Mouse (Mus musculus): ENCODE results near the gene Dgke. TPM values are rescaled to one million over a fixed set of nuclear protein-coding genes. Genes with fewer than 3 reads are reported as not detected.

Gene Dgke
- polyA plus RNA-seq, 1 experiment from 2014 or later: 5.5 TPM

DNA sequence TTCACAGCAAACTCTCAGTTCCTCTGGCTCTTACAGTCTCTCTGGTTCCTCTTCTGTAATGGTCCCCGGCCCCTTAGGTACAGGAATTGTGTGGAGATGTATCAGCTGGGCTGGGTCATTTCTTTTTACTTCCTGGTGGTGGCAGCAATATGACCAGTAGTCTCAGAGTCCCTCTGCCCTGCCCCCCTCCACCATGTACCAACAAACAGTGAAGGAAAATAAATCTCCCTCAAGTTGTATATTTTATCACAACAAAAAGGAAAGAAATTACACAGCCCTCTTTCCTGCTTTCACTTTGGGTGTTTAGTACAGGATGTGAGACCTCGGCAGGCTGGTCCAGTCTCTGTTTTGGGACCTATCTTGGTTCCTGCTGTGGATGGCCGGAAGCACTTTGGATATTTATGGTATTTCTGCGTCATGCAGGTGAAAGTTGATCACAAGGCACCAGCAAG lies 9.7 kb upstream of the Dgke start:
- Histone ChIP-seq H3K27me3 (ENCODE audit: insufficient read depth, low read length) (no peaks in the 10 kb centered on the region), H3K27ac (ENCODE audit: low read depth) (no peak overlapping the region), H3K4me1 (ENCODE audit: insufficient read depth) (no peaks in the 10 kb centered on the region), H3K4me2 (no peak overlapping the region), H3K4me3 (ENCODE audit: low read depth, low read length) (no peak overlapping the region), H3K36me3 (ENCODE audit: insufficient read depth) (no peaks in the 10 kb centered on the region), H3K9ac (no peak overlapping the region), H3K9me3 (ENCODE audit: low read depth, low read length) (no peaks in the 10 kb centered on the region)
- peak; percentile 22 for DNase-seq
- WGBS: 53% methylated on average over 4 of the region's 4 CpGs
- peak; percentile 7; the same call in 1 of the 2 replicates for TF ChIP-seq CTCF (IDR thresholded peaks at IDR 0.05; ENCODE audit: low read depth)
- ATAC-seq (ENCODE audit: insufficient read depth): no peak

- TF ChIP-seq CTCF (IDR thresholded peaks at IDR 0.05; ENCODE audit: low read depth): no peak
- Histone ChIP-seq H3K4me3 (ENCODE audit: low read depth, low read length) (no peak overlapping the region), H3K36me3 (ENCODE audit: insufficient read depth) (no peaks in the 10 kb centered on the region), H3K27me3 (ENCODE audit: insufficient read depth, low read length) (no peaks in the 10 kb centered on the region), H3K4me1 (ENCODE audit: insufficient read depth) (no peaks in the 10 kb centered on the region), H3K27ac (ENCODE audit: low read depth) (no peak overlapping the region), H3K9me3 (ENCODE audit: low read depth, low read length) (no peaks in the 10 kb centered on the region), H3K9ac (no peak overlapping the region), H3K4me2 (no peak overlapping the region)
- ATAC-seq (ENCODE audit: insufficient read depth) (no peak), DNase-seq (no peak)
- WGBS: 70% methylated on average over 19 of the region's 19 CpGs
Observed at GRCm38 (mm10) chr11:89074783-89075413, 8.2 kb upstream of the Dgke start.

DNA sequence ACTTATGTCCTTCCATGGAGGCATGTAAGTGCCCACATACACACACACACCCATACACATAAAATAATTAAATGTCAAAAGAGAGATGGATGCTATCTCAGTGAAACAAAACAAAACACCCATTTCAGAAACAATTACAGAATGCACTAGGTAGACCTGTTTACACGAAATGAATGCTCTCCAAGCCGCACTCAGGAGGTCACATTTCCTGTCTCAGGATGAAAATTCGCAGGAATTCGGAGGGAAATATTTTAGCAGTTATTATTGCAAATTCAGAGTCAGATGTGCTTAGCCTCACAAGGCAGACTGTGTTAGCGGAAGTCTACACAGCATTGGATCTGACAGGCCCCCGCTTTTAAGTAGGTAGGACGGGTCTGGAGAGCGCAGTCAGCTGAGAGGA lies 6.9 kb upstream of the Dgke start, which contains the start of gene Gm525:
Gene Gm525, plus strand, starts transcription at position 301 of the 400 bp plus-strand sequence.
- no peak for ATAC-seq (ENCODE audit: insufficient read depth)
- no peaks in the 10 kb centered on the region for H3K36me3 ChIP-seq (ENCODE audit: insufficient read depth)
- no peaks in the 10 kb centered on the region for H3K4me1 ChIP-seq (ENCODE audit: insufficient read depth)
- no peaks in the 10 kb centered on the region for H3K9me3 ChIP-seq (ENCODE audit: low read depth, low read length)
- H3K9ac ChIP-seq: no peak within 1 kb of the TSS
- 71% methylated on average over 8 of the region's 8 CpGs for WGBS
- H3K4me2 ChIP-seq: no peak within 1 kb of the TSS
- no peak for DNase-seq
- no peak for TF ChIP-seq CTCF (IDR thresholded peaks at IDR 0.05; ENCODE audit: low read depth)
- H3K4me3 ChIP-seq (ENCODE audit: low read depth, low read length): no peak within 1 kb of the TSS
- H3K27ac ChIP-seq (ENCODE audit: low read depth): no peak within 1 kb of the TSS
- no peaks in the 10 kb centered on the region for H3K27me3 ChIP-seq (ENCODE audit: insufficient read depth, low read length)

DNA sequence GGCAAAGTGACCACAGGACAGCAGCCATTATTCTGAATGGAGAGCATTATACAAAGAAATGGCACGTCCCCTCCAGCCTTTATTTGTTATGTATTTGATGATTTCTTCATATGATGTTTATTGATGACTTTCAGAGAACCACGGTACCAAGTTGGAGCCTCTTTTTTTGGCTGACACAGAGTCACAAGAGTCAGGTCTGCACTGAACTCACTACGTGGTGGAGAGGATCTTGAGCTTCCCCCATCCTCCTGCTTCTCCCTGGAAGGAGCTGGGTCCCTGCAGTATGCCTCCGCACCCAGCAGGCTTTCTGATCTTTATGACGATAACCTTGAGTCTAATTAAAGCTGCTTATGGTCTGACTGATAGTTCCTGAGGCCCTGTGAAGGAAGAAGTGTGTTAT lies 4.9 kb upstream of the Dgke start:
- DNase-seq (no peak), ATAC-seq (ENCODE audit: insufficient read depth) (no peak)
- TF ChIP-seq CTCF (IDR thresholded peaks at IDR 0.05; ENCODE audit: low read depth): no peak
- no peaks in the 10 kb centered on the region for H3K9me3 ChIP-seq (ENCODE audit: low read depth, low read length)
- H3K27me3 ChIP-seq (ENCODE audit: insufficient read depth, low read length): no peaks in the 10 kb centered on the region
- no peak overlapping the region for H3K4me3 ChIP-seq (ENCODE audit: low read depth, low read length)
- WGBS: 60% methylated on average over 5 of the region's 5 CpGs
- no peak overlapping the region for H3K9ac ChIP-seq
- no peak overlapping the region for H3K4me2 ChIP-seq
- H3K36me3 ChIP-seq (ENCODE audit: insufficient read depth): no peaks in the 10 kb centered on the region
- H3K4me1 ChIP-seq (ENCODE audit: insufficient read depth): no peaks in the 10 kb centered on the region
- H3K27ac ChIP-seq (ENCODE audit: low read depth): no peak overlapping the region

DNA sequence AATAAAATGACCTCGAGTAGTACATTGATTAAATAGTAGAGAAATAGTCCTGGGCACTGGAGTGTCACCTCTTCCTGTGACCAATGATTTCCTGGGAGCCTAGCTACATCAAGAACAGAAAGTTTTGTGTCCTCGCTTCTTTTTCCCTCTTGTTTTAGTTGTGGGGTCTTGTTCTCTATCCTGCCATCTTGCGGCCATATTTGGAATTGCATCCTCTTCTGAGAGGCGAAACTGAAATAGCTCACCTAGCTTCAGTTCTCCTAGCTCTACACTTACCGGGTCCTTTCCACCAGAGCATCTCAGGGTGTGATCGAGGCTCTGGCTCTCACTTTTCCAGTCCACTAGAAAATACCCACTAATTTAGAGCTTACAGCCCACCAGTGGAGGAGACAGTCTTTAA lies 2.7 kb upstream of the Dgke start:
- no peaks in the 10 kb centered on the region for H3K27me3 ChIP-seq (ENCODE audit: insufficient read depth, low read length)
- no peak for ATAC-seq (ENCODE audit: insufficient read depth)
- no peak overlapping the region for H3K27ac ChIP-seq (ENCODE audit: low read depth)
- H3K4me1 ChIP-seq (ENCODE audit: insufficient read depth): no peaks in the 10 kb centered on the region
- no peak overlapping the region for H3K4me3 ChIP-seq (ENCODE audit: low read depth, low read length)
- TF ChIP-seq CTCF (IDR thresholded peaks at IDR 0.05; ENCODE audit: low read depth): peak; percentile 86
- H3K9me3 ChIP-seq (ENCODE audit: low read depth, low read length): no peaks in the 10 kb centered on the region
- H3K9ac ChIP-seq: no peak overlapping the region
- H3K36me3 ChIP-seq (ENCODE audit: insufficient read depth): no peaks in the 10 kb centered on the region
- H3K4me2 ChIP-seq: no peak overlapping the region
- WGBS: 25% methylated on average over 6 of the region's 6 CpGs
- DNase-seq: peak; percentile 84

DNA sequence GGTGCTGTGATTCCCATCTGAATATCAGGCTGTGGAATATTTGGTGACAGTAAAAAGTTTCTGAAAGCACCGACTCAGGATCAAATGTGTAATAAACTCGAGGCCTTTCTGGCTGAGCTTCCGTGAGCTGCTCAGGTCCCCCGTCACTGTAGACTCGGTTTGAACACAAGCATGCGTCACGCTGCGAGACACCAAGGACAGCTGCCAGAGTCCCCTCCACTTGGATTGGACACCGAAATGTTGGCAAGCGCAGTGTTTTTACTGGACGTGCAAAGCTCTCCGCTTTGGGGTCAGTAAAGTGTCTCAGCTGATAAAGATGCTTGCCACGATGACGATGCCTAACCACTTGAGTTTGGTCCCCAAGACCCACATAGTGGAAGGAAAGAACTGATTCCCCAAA lies 2.0 kb upstream of the Dgke start:
- Histone ChIP-seq H3K9ac (no peak overlapping the region), H3K4me3 (ENCODE audit: low read depth, low read length) (no peak overlapping the region), H3K27ac (ENCODE audit: low read depth) (peak overlapping the region; percentile 5; the same call in 1 of the 2 replicates), H3K36me3 (ENCODE audit: insufficient read depth) (no peaks in the 10 kb centered on the region), H3K4me1 (ENCODE audit: insufficient read depth) (no peaks in the 10 kb centered on the region), H3K9me3 (ENCODE audit: low read depth, low read length) (no peaks in the 10 kb centered on the region), H3K4me2 (no peak overlapping the region), H3K27me3 (ENCODE audit: insufficient read depth, low read length) (no peaks in the 10 kb centered on the region)
- DNase-seq (no peak), ATAC-seq (ENCODE audit: insufficient read depth) (no peak)
- 80% methylated on average over 14 of the region's 14 CpGs for WGBS
- TF ChIP-seq CTCF (IDR thresholded peaks at IDR 0.05; ENCODE audit: low read depth): no peak

- no peak overlapping the region for H3K9ac ChIP-seq
- peak overlapping the region; percentile 5 for H3K27ac ChIP-seq (ENCODE audit: low read depth)
- DNase-seq: no peak
- H3K4me2 ChIP-seq: no peak overlapping the region
- H3K4me3 ChIP-seq (ENCODE audit: low read depth, low read length): no peak overlapping the region
- TF ChIP-seq CTCF (IDR thresholded peaks at IDR 0.05; ENCODE audit: low read depth): no peak
- H3K4me1 ChIP-seq (ENCODE audit: insufficient read depth): no peaks in the 10 kb centered on the region
- H3K36me3 ChIP-seq (ENCODE audit: insufficient read depth): no peaks in the 10 kb centered on the region
- no peaks in the 10 kb centered on the region for H3K27me3 ChIP-seq (ENCODE audit: insufficient read depth, low read length)
- ATAC-seq (ENCODE audit: insufficient read depth): no peak
- 58% methylated on average over 11 of the region's 11 CpGs for WGBS
- H3K9me3 ChIP-seq (ENCODE audit: low read depth, low read length): no peaks in the 10 kb centered on the region
Observed at GRCm38 (mm10) chr11:89067871-89068490, 1.3 kb upstream of the Dgke start.

All from lung, embryonic 14.5 days (tissue).